Mouse (Mus musculus) CH12.LX (cell line): ENCODE results near the gene Id2. TPM values are rescaled to one million over a fixed set of nuclear protein-coding genes. Genes with fewer than 3 reads are reported as not detected.

ENCODE experiments used
- DNase-seq: peaks from one replicate; pipeline ENCODE4 v3.0.0-alpha.2; 2013; ENCODE audit errors: extremely low read depth
- H3K27ac ChIP-seq: 2 replicates; pipeline ENCODE4 v1.5.1; 2012; ENCODE audit warnings: low read depth, mild to moderate bottlenecking, control low read depth, moderate library complexity; ENCODE audit not compliant: insufficient read depth
- H3K27me3 ChIP-seq: replicated peaks from 2 replicates; pipeline ENCODE3; 2012; ENCODE audit warnings: inconsistent platforms
- H3K36me3 ChIP-seq, 2 experiments: replicated peaks in 1 of 2; 2 replicates each; pipeline versions ENCODE3 to v1.6.1; 2012; ENCODE audit warnings: inconsistent platforms in 1 of 2, low read length in 1 of 2, mild to moderate bottlenecking in 1 of 2, mixed read lengths in 1 of 2, moderate library complexity in 1 of 2; ENCODE audit not compliant: control insufficient read depth in 1 of 2, insufficient read depth in 1 of 2
- H3K4me1 ChIP-seq, 2 experiments: 2 replicates each; pipeline ENCODE4 v1.6.1; 2012; ENCODE audit warnings: inconsistent platforms in 1 of 2, moderate library complexity in 1 of 2; ENCODE audit not compliant: insufficient read depth in 2 of 2, control insufficient read depth in 1 of 2
- H3K4me2 ChIP-seq: 2 replicates; pipeline ENCODE4 v1.6.1; 2012; ENCODE audit warnings: low read depth, mild to moderate bottlenecking, control low read depth; ENCODE audit not compliant: poor library complexity, insufficient read depth, severe bottlenecking
- H3K4me3 ChIP-seq, 3 experiments: fragments of 150-350 bp in 1 of 3; sonication (generic) in 1 of 3; replicated peaks in 1 of 3; 2 replicates each; pipeline versions ENCODE3 to v1.5.1; 2011 to 2012; ENCODE audit warnings: low read depth in 2 of 3, low read length in 2 of 3, mild to moderate bottlenecking in 2 of 3, moderate library complexity in 2 of 3, control low read depth in 1 of 3, improper control_type of control experiment in 1 of 3, inconsistent platforms in 1 of 3, mixed read lengths in 1 of 3; ENCODE audit not compliant: poor library complexity in 1 of 3
- H3K79me2 ChIP-seq: replicated peaks from 2 replicates; pipeline ENCODE4 v1.6.1; 2012; ENCODE audit warnings: mild to moderate bottlenecking, moderate library complexity; ENCODE audit not compliant: control insufficient read depth, poor library complexity, insufficient read depth, severe bottlenecking; ENCODE audit errors: extremely low read depth
- H3K9ac ChIP-seq: 2 replicates; pipeline ENCODE4 v1.6.1; 2012; ENCODE audit warnings: low read depth, mild to moderate bottlenecking, control low read depth, moderate library complexity; ENCODE audit not compliant: insufficient read depth
- H3K9me3 ChIP-seq: replicated peaks from 2 replicates; pipeline ENCODE3; 2012; ENCODE audit warnings: low read length, inconsistent platforms, mixed read lengths
- ELF1 ChIP-seq: IDR thresholded peaks from 2 replicates; pipeline ENCODE4 v1.6.1; 2014; ENCODE audit warnings: low read depth, mild to moderate bottlenecking, inconsistent platforms, low read length, improper control_type of control experiment
- IRF4 ChIP-seq: IDR thresholded peaks from 2 replicates; pipeline ENCODE4 v1.6.1; 2014; ENCODE audit warnings: low read depth, mild to moderate bottlenecking, inconsistent platforms, low read length, improper control_type of control experiment
- JUN ChIP-seq: IDR thresholded peaks from 2 replicates; pipeline ENCODE4 v1.6.1; 2011; ENCODE audit warnings: low read depth, mild to moderate bottlenecking, low read length, improper control_type of control experiment, moderate library complexity; ENCODE audit not compliant: insufficient read depth
- KAT2A ChIP-seq: IDR thresholded peaks from 2 replicates; pipeline ENCODE4 v1.6.1; 2012; ENCODE audit warnings: low read length, improper control_type of control experiment, inconsistent platforms; ENCODE audit not compliant: insufficient replicate concordance
- MXI1 ChIP-seq: IDR thresholded peaks from 2 replicates; pipeline ENCODE4 v1.6.1; 2011; ENCODE audit warnings: mild to moderate bottlenecking, low read depth, low read length, improper control_type of control experiment
- NELFE ChIP-seq: IDR thresholded peaks from 2 replicates; pipeline ENCODE4 v1.6.1; 2011; ENCODE audit warnings: low read depth, low read length, improper control_type of control experiment
- NRF1 ChIP-seq: IDR thresholded peaks from 2 replicates; pipeline ENCODE4 v1.6.1; 2014; ENCODE audit warnings: low read depth, mild to moderate bottlenecking, inconsistent platforms, low read length, improper control_type of control experiment, moderate library complexity
- PAX5 ChIP-seq: IDR thresholded peaks from 2 replicates; pipeline ENCODE4 v1.6.1; 2012; ENCODE audit warnings: low read length, inconsistent platforms, mixed read lengths
- RAD21 ChIP-seq: IDR thresholded peaks from 2 replicates; pipeline ENCODE4 v1.6.1; 2011; ENCODE audit warnings: low read depth, mild to moderate bottlenecking, low read length, improper control_type of control experiment, moderate library complexity
- TBP ChIP-seq: conservative IDR thresholded peaks from 2 replicates; pipeline ENCODE4 v1.6.1; 2011; ENCODE audit warnings: low read depth, low read length, improper control_type of control experiment
- TCF12 ChIP-seq: IDR thresholded peaks from 2 replicates; pipeline ENCODE4 v1.6.1; 2014; ENCODE audit warnings: low read depth, mild to moderate bottlenecking, inconsistent platforms, low read length, improper control_type of control experiment
- USF1 ChIP-seq: IDR thresholded peaks from 2 replicates; pipeline ENCODE4 v1.6.1; 2014; ENCODE audit warnings: low read depth, mild to moderate bottlenecking, inconsistent platforms, low read length, improper control_type of control experiment
- USF2 ChIP-seq: conservative IDR thresholded peaks from 2 replicates; pipeline ENCODE4 v1.6.1; 2011; ENCODE audit warnings: low read depth, low read length, improper control_type of control experiment
- ZC3H11A ChIP-seq: IDR thresholded peaks from 2 replicates; pipeline ENCODE4 v1.6.1; 2012; ENCODE audit warnings: low read depth, mild to moderate bottlenecking, inconsistent platforms, low read length, improper control_type of control experiment
- dilution Hi-C: fragments of 300-500 bp; cut with MboI; formaldehyde crosslinking; loops from 2 replicates; pipeline ENCODE4 v1.14.3; 2020; ENCODE audit warnings: low sequenced_read_pairs; ENCODE audit not compliant: extremely low pct_unique_long_range_greater_than_20kb, extremely low pct_ligation_motif_present
- in situ Hi-C: fragments of 300-500 bp; cut with MboI; formaldehyde crosslinking; loops from 3 replicates; pipeline ENCODE4 v1.14.3; 2019; ENCODE audit warnings: low sequenced_read_pairs, low pct_ligation_motif_present, low pct_unique_long_range_greater_than_20kb, mixed read lengths
- polyA plus RNA-seq: library from polyadenylated mRNA; unstranded; fragments of >175 nt; gene quantifications from 2 replicates; pipeline ENCODE4 v1.2.1, GENCODE M21; 2012; ENCODE audit warnings: low read depth; ENCODE audit not compliant: insufficient read length
- total RNA-seq, 2 experiments: library from RNA; depleted of rRNA; stranded (reverse); fragments of 300-350 nt in 1 of 2; fragments of >200 nt in 1 of 2; gene quantifications; 2 replicates each; pipeline ENCODE4 v1.2.3; 2012 to 2014

The Id2 gene
- total and polyA plus RNA-seq, 3 experiments: 12.4 to 42.9 (median 14.2) TPM

- H3K36me3 ChIP-seq: no peaks in the 10 kb centered on the region
- no peak overlapping the region for H3K27ac ChIP-seq
- H3K79me2 ChIP-seq: no peaks in the 10 kb centered on the region
- H3K9ac ChIP-seq: 0 out of 2 replicates have a peak overlapping the region, but pooled peaks have one; percentile 39
- peaks cover 10 to 28% of the 10 kb centered on the region in 2 experiments for H3K4me1 ChIP-seq
- H3K9me3 ChIP-seq: peaks cover 6% of the 10 kb centered on the region
- in situ Hi-C loops: loop anchor here (10.0 to 25.0 kb wide), 5 partner anchors 317 to 1189 kb away; no protein-coding TSS in a partner anchor
- peak overlapping the region; percentile 53 for H3K4me2 ChIP-seq
- peak overlapping the region in 2 of 3 experiments; percentile 40 to 47 for H3K4me3 ChIP-seq
- dilution Hi-C loops: no loop called here
- DNase-seq: no peak
- no peak for TF ChIP-seq USF2
- TF ChIP-seq PAX5: no peak
- no peak for TF ChIP-seq TCF12
- TF ChIP-seq USF1: no peak
- TF ChIP-seq KAT2A: no peak
- no peak for TF ChIP-seq IRF4
- no peak for TF ChIP-seq JUN
- TF ChIP-seq ZC3H11A: no peak
- no peak for TF ChIP-seq MXI1
- no peak for TF ChIP-seq NELFE
- TF ChIP-seq ELF1: no peak
- no peak for TF ChIP-seq RAD21
- TF ChIP-seq TBP: no peak
- peaks cover 33% of the 10 kb centered on the region for H3K27me3 ChIP-seq
These were observed 1.2 kb upstream of the Id2 start for GRCm38 (mm10) chr12:25098161-25098550.

GRCm38 (mm10) chr12:25097210-25098160, 545 bp upstream of the Id2 start:
- H3K4me2 ChIP-seq: no peak overlapping the region
- dilution Hi-C loops (no loop called here), in situ Hi-C loops (loop anchor here (10.0 to 25.0 kb wide), 5 partner anchors 317 to 1190 kb away; no protein-coding TSS in a partner anchor)
- H3K9me3 ChIP-seq: peaks cover 6% of the 10 kb centered on the region
- H3K4me1 ChIP-seq: peaks cover 15 to 35% of the 10 kb centered on the region in 2 experiments
- no peaks in the 10 kb centered on the region for H3K79me2 ChIP-seq
- H3K27ac ChIP-seq: no peak overlapping the region
- DNase-seq: no peak
- no peak overlapping the region for H3K9ac ChIP-seq
- H3K4me3 ChIP-seq: no peak overlapping the region
- TF ChIP-seq IRF4: no peak
- no peak for TF ChIP-seq ELF1
- no peak for TF ChIP-seq NRF1
- no peak for TF ChIP-seq TBP
- no peaks in the 10 kb centered on the region for H3K36me3 ChIP-seq
- H3K27me3 ChIP-seq: peaks cover 29% of the 10 kb centered on the region
